Mouse (Mus musculus) CH12.LX (cell line): ENCODE results near the gene Atp5j. TPM values are rescaled to one million over a fixed set of nuclear protein-coding genes. Genes with fewer than 3 reads are reported as not detected.

Experiments used
- DNase-seq: peaks from one replicate; pipeline ENCODE4 v3.0.0-alpha.2; 2013; ENCODE audit errors: extremely low read depth
- H3K27ac ChIP-seq: 2 replicates; pipeline ENCODE4 v1.5.1; 2012; ENCODE audit warnings: low read depth, mild to moderate bottlenecking, control low read depth, moderate library complexity; ENCODE audit not compliant: insufficient read depth
- H3K27me3 ChIP-seq: replicated peaks from 2 replicates; pipeline ENCODE3; 2012; ENCODE audit warnings: inconsistent platforms
- H3K36me3 ChIP-seq, 2 experiments: replicated peaks in 1 of 2; 2 replicates each; pipeline versions ENCODE3 to v1.6.1; 2012; ENCODE audit warnings: inconsistent platforms in 1 of 2, low read length in 1 of 2, mild to moderate bottlenecking in 1 of 2, mixed read lengths in 1 of 2, moderate library complexity in 1 of 2; ENCODE audit not compliant: control insufficient read depth in 1 of 2, insufficient read depth in 1 of 2
- H3K4me1 ChIP-seq, 2 experiments: 2 replicates each; pipeline ENCODE4 v1.6.1; 2012; ENCODE audit warnings: inconsistent platforms in 1 of 2, moderate library complexity in 1 of 2; ENCODE audit not compliant: insufficient read depth in 2 of 2, control insufficient read depth in 1 of 2
- H3K4me2 ChIP-seq: 2 replicates; pipeline ENCODE4 v1.6.1; 2012; ENCODE audit warnings: low read depth, mild to moderate bottlenecking, control low read depth; ENCODE audit not compliant: poor library complexity, insufficient read depth, severe bottlenecking
- H3K4me3 ChIP-seq, 3 experiments: fragments of 150-350 bp in 1 of 3; sonication (generic) in 1 of 3; replicated peaks in 1 of 3; 2 replicates each; pipeline versions ENCODE3 to v1.5.1; 2011 to 2012; ENCODE audit warnings: low read depth in 2 of 3, low read length in 2 of 3, mild to moderate bottlenecking in 2 of 3, moderate library complexity in 2 of 3, control low read depth in 1 of 3, improper control_type of control experiment in 1 of 3, inconsistent platforms in 1 of 3, mixed read lengths in 1 of 3; ENCODE audit not compliant: poor library complexity in 1 of 3
- H3K79me2 ChIP-seq: replicated peaks from 2 replicates; pipeline ENCODE4 v1.6.1; 2012; ENCODE audit warnings: mild to moderate bottlenecking, moderate library complexity; ENCODE audit not compliant: control insufficient read depth, poor library complexity, insufficient read depth, severe bottlenecking; ENCODE audit errors: extremely low read depth
- H3K9ac ChIP-seq: 2 replicates; pipeline ENCODE4 v1.6.1; 2012; ENCODE audit warnings: low read depth, mild to moderate bottlenecking, control low read depth, moderate library complexity; ENCODE audit not compliant: insufficient read depth
- H3K9me3 ChIP-seq: replicated peaks from 2 replicates; pipeline ENCODE3; 2012; ENCODE audit warnings: low read length, inconsistent platforms, mixed read lengths
- BHLHE40 ChIP-seq: IDR thresholded peaks from 2 replicates; pipeline ENCODE4 v1.6.1; 2011; ENCODE audit warnings: mild to moderate bottlenecking, low read depth, low read length, improper control_type of control experiment
- CHD2 ChIP-seq: IDR thresholded peaks from 2 replicates; pipeline ENCODE4 v1.6.1; 2011; ENCODE audit warnings: low read length, improper control_type of control experiment
- CTCF ChIP-seq, 2 experiments: IDR thresholded peaks in 1 of 2; conservative IDR thresholded peaks in 1 of 2; 2 replicates each; pipeline ENCODE4 v1.5.1; 2011 to 2012; ENCODE audit warnings: low read depth in 2 of 2, low read length in 2 of 2, improper control_type of control experiment in 1 of 2, inconsistent platforms in 1 of 2, mild to moderate bottlenecking in 1 of 2, moderate library complexity in 1 of 2
- EP300 ChIP-seq: IDR thresholded peaks from 2 replicates; pipeline ENCODE4 v1.6.1; 2011; ENCODE audit warnings: low read length, improper control_type of control experiment
- ETS1 ChIP-seq: conservative IDR thresholded peaks from 2 replicates; pipeline ENCODE4 v1.6.1; 2012; ENCODE audit warnings: low read depth, mild to moderate bottlenecking, inconsistent platforms, low read length, improper control_type of control experiment, moderate library complexity
- GABPA ChIP-seq: IDR thresholded peaks from 2 replicates; pipeline ENCODE4 v1.6.1; 2012; ENCODE audit warnings: low read depth, low read length, improper control_type of control experiment, inconsistent platforms; ENCODE audit not compliant: insufficient replicate concordance
- HCFC1 ChIP-seq: IDR thresholded peaks from 2 replicates; pipeline ENCODE4 v1.6.1; 2012; ENCODE audit warnings: low read depth, mild to moderate bottlenecking, inconsistent platforms, low read length, improper control_type of control experiment
- JUN ChIP-seq: IDR thresholded peaks from 2 replicates; pipeline ENCODE4 v1.6.1; 2011; ENCODE audit warnings: low read depth, mild to moderate bottlenecking, low read length, improper control_type of control experiment, moderate library complexity; ENCODE audit not compliant: insufficient read depth
- JUND ChIP-seq: conservative IDR thresholded peaks from 2 replicates; pipeline ENCODE4 v1.6.1; 2011; ENCODE audit warnings: low read depth, low read length, improper control_type of control experiment
- KAT2A ChIP-seq: IDR thresholded peaks from 2 replicates; pipeline ENCODE4 v1.6.1; 2012; ENCODE audit warnings: low read length, improper control_type of control experiment, inconsistent platforms; ENCODE audit not compliant: insufficient replicate concordance
- MAX ChIP-seq: IDR thresholded peaks from 2 replicates; pipeline ENCODE4 v1.6.1; 2011; ENCODE audit warnings: low read length, improper control_type of control experiment
- MEF2A ChIP-seq: IDR thresholded peaks from 2 replicates; pipeline ENCODE4 v1.6.1; 2014; ENCODE audit warnings: low read depth, mild to moderate bottlenecking, inconsistent platforms, low read length, improper control_type of control experiment, borderline replicate concordance
- NELFE ChIP-seq: IDR thresholded peaks from 2 replicates; pipeline ENCODE4 v1.6.1; 2011; ENCODE audit warnings: low read depth, low read length, improper control_type of control experiment
- NRF1 ChIP-seq: IDR thresholded peaks from 2 replicates; pipeline ENCODE4 v1.6.1; 2014; ENCODE audit warnings: low read depth, mild to moderate bottlenecking, inconsistent platforms, low read length, improper control_type of control experiment, moderate library complexity
- RAD21 ChIP-seq: IDR thresholded peaks from 2 replicates; pipeline ENCODE4 v1.6.1; 2011; ENCODE audit warnings: low read depth, mild to moderate bottlenecking, low read length, improper control_type of control experiment, moderate library complexity
- RCOR1 ChIP-seq: conservative IDR thresholded peaks from 2 replicates; pipeline ENCODE4 v1.6.1; 2012; ENCODE audit warnings: low read depth, mild to moderate bottlenecking, inconsistent platforms, low read length, improper control_type of control experiment
- SIN3A ChIP-seq: IDR thresholded peaks from 2 replicates; pipeline ENCODE4 v1.6.1; 2012; ENCODE audit warnings: low read length, improper control_type of control experiment, inconsistent platforms
- TBP ChIP-seq: conservative IDR thresholded peaks from 2 replicates; pipeline ENCODE4 v1.6.1; 2011; ENCODE audit warnings: low read depth, low read length, improper control_type of control experiment
- ZC3H11A ChIP-seq: IDR thresholded peaks from 2 replicates; pipeline ENCODE4 v1.6.1; 2012; ENCODE audit warnings: low read depth, mild to moderate bottlenecking, inconsistent platforms, low read length, improper control_type of control experiment
- ZKSCAN1 ChIP-seq: IDR thresholded peaks from 2 replicates; pipeline ENCODE4 v1.6.1; 2012; ENCODE audit warnings: low read depth, inconsistent platforms, low read length, improper control_type of control experiment, borderline replicate concordance
- ZNF384 ChIP-seq: IDR thresholded peaks from 2 replicates; pipeline ENCODE4 v1.6.1; 2012; ENCODE audit warnings: low read depth, low read length, improper control_type of control experiment, inconsistent platforms
- dilution Hi-C: fragments of 300-500 bp; cut with MboI; formaldehyde crosslinking; loops from 2 replicates; pipeline ENCODE4 v1.14.3; 2020; ENCODE audit warnings: low sequenced_read_pairs; ENCODE audit not compliant: extremely low pct_unique_long_range_greater_than_20kb, extremely low pct_ligation_motif_present
- in situ Hi-C: fragments of 300-500 bp; cut with MboI; formaldehyde crosslinking; loops from 3 replicates; pipeline ENCODE4 v1.14.3; 2019; ENCODE audit warnings: low sequenced_read_pairs, low pct_ligation_motif_present, low pct_unique_long_range_greater_than_20kb, mixed read lengths
- polyA plus RNA-seq: library from polyadenylated mRNA; unstranded; fragments of >175 nt; gene quantifications from 2 replicates; pipeline ENCODE4 v1.2.1, GENCODE M21; 2012; ENCODE audit warnings: low read depth; ENCODE audit not compliant: insufficient read length
- total RNA-seq, 2 experiments: library from RNA; depleted of rRNA; stranded (reverse); fragments of 300-350 nt in 1 of 2; fragments of >200 nt in 1 of 2; gene quantifications; 2 replicates each; pipeline ENCODE4 v1.2.3; 2012 to 2014

The Atp5j gene
- total and polyA plus RNA-seq, 3 experiments: 223 to 485 (median 277) TPM

DNA sequence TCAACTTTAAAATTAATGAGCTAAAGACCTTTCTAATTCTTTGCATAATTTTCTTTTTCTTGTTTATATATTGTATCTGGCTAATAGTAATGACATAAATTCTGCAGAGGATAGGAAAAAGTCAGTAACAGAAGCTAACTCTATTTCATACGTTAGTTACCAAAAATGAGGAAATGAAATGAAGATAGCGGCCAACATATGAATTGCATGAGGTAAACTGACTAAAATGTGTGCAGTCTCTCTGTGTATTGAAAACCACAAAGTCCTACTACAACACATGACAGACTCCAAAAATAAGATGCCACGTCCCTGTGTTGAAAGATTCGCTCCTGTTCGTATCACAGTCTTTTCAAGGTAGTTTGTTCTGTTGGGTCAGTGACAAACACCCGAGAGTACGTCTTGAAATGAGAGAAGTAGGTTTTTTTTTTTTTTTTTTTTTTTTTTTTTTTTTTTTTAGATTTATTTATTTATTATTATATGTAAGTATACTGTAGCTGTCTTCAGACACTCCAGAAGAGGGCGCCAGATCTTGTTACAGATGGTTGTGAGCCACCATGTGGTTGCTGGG is 46.4 kb upstream of the Atp5j start:
- no peaks in the 10 kb centered on the region for H3K36me3 ChIP-seq
- no peaks in the 10 kb centered on the region for H3K27me3 ChIP-seq
- no peak overlapping the region for H3K27ac ChIP-seq
- no peak overlapping the region for H3K4me3 ChIP-seq
- H3K4me1 ChIP-seq: peaks cover 0 to 6% of the 10 kb centered on the region in 2 experiments; a peak in 1 of 4 replicates
- peak; percentile 33; the same call in 1 of the 2 replicates for TF ChIP-seq BHLHE40
- TF ChIP-seq CTCF (conservative IDR thresholded peaks at IDR 0.05 in 1 of 2, IDR thresholded peaks at IDR 0.05 in 1 of 2; ENCODE audit: low read depth in 2 of 2, low read length in 2 of 2): peak in 1 of 2 experiments; percentile 1; a peak in 1 of 4 replicates
- TF ChIP-seq ZC3H11A: no peak
- peak; percentile 86 for TF ChIP-seq ZNF384
- TF ChIP-seq EP300: peak; percentile 74
- no peak for TF ChIP-seq CHD2
- TF ChIP-seq MEF2A: peak; percentile 52; the same call in 1 of the 2 replicates
- no peak for TF ChIP-seq ZKSCAN1
- TF ChIP-seq SIN3A: no peak
- DNase-seq: peak; percentile 54
- H3K79me2 ChIP-seq: no peaks in the 10 kb centered on the region
- H3K9me3 ChIP-seq: no peaks in the 10 kb centered on the region
- no peak overlapping the region for H3K9ac ChIP-seq
- dilution Hi-C loops (no loop called here), in situ Hi-C loops (loop anchor here (25.0 kb wide), 1 partner anchor 805 kb away; no protein-coding TSS in a partner anchor)
- no peak overlapping the region for H3K4me2 ChIP-seq

- no peaks in the 10 kb centered on the region for H3K27me3 ChIP-seq
- H3K4me2 ChIP-seq: no peak overlapping the region
- H3K9ac ChIP-seq: no peak overlapping the region
- H3K27ac ChIP-seq: no peak overlapping the region
- peaks cover 0 to 6% of the 10 kb centered on the region in 2 experiments; a peak in 1 of 4 replicates for H3K4me1 ChIP-seq
- H3K4me3 ChIP-seq: no peak overlapping the region
- TF ChIP-seq GABPA: no peak
- TF ChIP-seq ETS1: no peak
- no peak for TF ChIP-seq MAX
- TF ChIP-seq KAT2A: no peak
- no peak for TF ChIP-seq EP300
- no peak for TF ChIP-seq HCFC1
- no peak for TF ChIP-seq BHLHE40
- TF ChIP-seq NRF1: no peak
- TF ChIP-seq JUND: no peak
- no peak for TF ChIP-seq NELFE
- no peak for TF ChIP-seq RCOR1
- no peak for TF ChIP-seq RAD21
- TF ChIP-seq ZNF384: no peak
- TF ChIP-seq TBP: no peak
- TF ChIP-seq JUN: no peak
- dilution Hi-C loops: no loop called here
- H3K36me3 ChIP-seq: no peaks in the 10 kb centered on the region
- no peaks in the 10 kb centered on the region for H3K79me2 ChIP-seq
- in situ Hi-C loops: loop anchor here (25.0 kb wide), 1 partner anchor 806 kb away; no protein-coding TSS in a partner anchor
- no peaks in the 10 kb centered on the region for H3K9me3 ChIP-seq
- DNase-seq: no peak
These were observed 45.7 kb upstream of the Atp5j start for GRCm38 (mm10) chr16:84881168-84881567.
